Mouse (Mus musculus) adrenal gland (tissue): ENCODE measurements at regions not wholly inside any gene's neighbourhood (a gene's known extent, or its start where the extent isn't known, plus 50 kb on each side); places are given as distances from the start of the nearest gene placed in this dataset.

Experiments used
- microRNA-seq, 2 experiments: library from miRNA; unstranded; fragments of <30 nt; microRNA quantifications; one replicate each; pipeline ENCODE4; 2019

Small RNA genes in the stretch of these regions (microRNA-seq; reads per million reads assigned to microRNA genes)
- gene Gm22243 (0 reads per million in 2 experiments), gene Gm25510 (0 reads per million in 2 experiments), gene Gm26303 (0 reads per million in 2 experiments), gene Mir467h (0 reads per million in 2 experiments)
